Mouse (Mus musculus): ENCODE results near the gene Asic1. TPM values are rescaled to one million over a fixed set of nuclear protein-coding genes. Genes with fewer than 3 reads are reported as not detected.
A peak's percentile ranks its signal among the peaks of the same experiment; 100 is the strongest.

Asic1 gene
- polyA plus RNA-seq (2015; fragmentation: Nextera tagmentation; extraction: Ambion mirVana), result 1.4 and 2.4 TPM in 2 replicates

GRCm38 (mm10) chr15:99670154-99670821 lies at the start of gene Asic1:
Gene Asic1, plus strand, starts transcription at chr15:99670368.
- WGBS, result under 1% methylated on average over 73 of the region's 74 CpGs
- H3K4me3 ChIP-seq, result peak within 1 kb of the TSS; percentile 56
- H3K9ac ChIP-seq, result peak within 1 kb of the TSS; percentile 61
- H3K4me2 ChIP-seq, result peak within 1 kb of the TSS; percentile 97
- peak; percentile 71 for ATAC-seq (replicated peaks; ENCODE audit: insufficient number of reproducible peaks, insufficient read depth, low FRiP score, low read depth)
- H3K27ac ChIP-seq, result no peak within 1 kb of the TSS
- H3K27me3 ChIP-seq, result peaks cover 79% of the 10 kb centered on the region
- H3K9me3 ChIP-seq (replicated peaks), result no peaks in the 10 kb centered on the region
- H3K36me3 ChIP-seq, result no peaks in the 10 kb centered on the region
- peaks cover 17% of the 10 kb centered on the region for H3K4me1 ChIP-seq (replicated peaks)

- Histone ChIP-seq H3K27me3 (no peaks in the 10 kb centered on the region), H3K4me3 (no peak overlapping the region), H3K27ac (no peak overlapping the region), H3K9ac (no peak overlapping the region), H3K4me1 (replicated peaks) (no peaks in the 10 kb centered on the region), H3K36me3 (peaks cover 60% of the 10 kb centered on the region), H3K9me3 (replicated peaks) (no peaks in the 10 kb centered on the region), H3K4me2 (no peak overlapping the region)
- 94% methylated on average over 11 of the region's 11 CpGs for WGBS
- ATAC-seq (replicated peaks; ENCODE audit: insufficient number of reproducible peaks, insufficient read depth, low FRiP score, low read depth), result no peak
Observed at GRCm38 (mm10) chr15:99622063-99622462, 48.1 kb upstream of the Asic1 start.

GRCm38 (mm10) chr15:99631618-99632017 lies 38.5 kb upstream of the Asic1 start:
- Histone ChIP-seq H3K27ac (no peak overlapping the region), H3K9me3 (replicated peaks) (no peaks in the 10 kb centered on the region), H3K4me2 (no peak overlapping the region), H3K4me1 (replicated peaks) (no peaks in the 10 kb centered on the region), H3K4me3 (no peak overlapping the region), H3K36me3 (peaks cover 87% of the 10 kb centered on the region), H3K27me3 (no peaks in the 10 kb centered on the region), H3K9ac (no peak overlapping the region)
- no peak for ATAC-seq (replicated peaks; ENCODE audit: insufficient number of reproducible peaks, insufficient read depth, low FRiP score, low read depth)

- Histone ChIP-seq H3K9ac (no peak overlapping the region), H3K4me3 (no peak overlapping the region), H3K27me3 (no peaks in the 10 kb centered on the region), H3K4me1 (replicated peaks) (no peaks in the 10 kb centered on the region), H3K36me3 (peaks cover 88% of the 10 kb centered on the region), H3K9me3 (replicated peaks) (no peaks in the 10 kb centered on the region), H3K4me2 (no peak overlapping the region), H3K27ac (no peak overlapping the region)
- WGBS, result 89% methylated on average over 7 of the region's 7 CpGs
- no peak for ATAC-seq (replicated peaks; ENCODE audit: insufficient number of reproducible peaks, insufficient read depth, low FRiP score, low read depth)
Observed at GRCm38 (mm10) chr15:99634702-99635101, 35.5 kb upstream of the Asic1 start.

GRCm38 (mm10) chr15:99637405-99638123 lies 32.6 kb upstream of the Asic1 start:
- H3K9ac ChIP-seq, result no peak overlapping the region
- no peak overlapping the region for H3K27ac ChIP-seq
- no peak overlapping the region for H3K4me2 ChIP-seq
- H3K4me3 ChIP-seq, result no peak overlapping the region
- H3K36me3 ChIP-seq, result peaks cover 77% of the 10 kb centered on the region
- ATAC-seq (replicated peaks; ENCODE audit: insufficient number of reproducible peaks, insufficient read depth, low FRiP score, low read depth), result no peak
- no peaks in the 10 kb centered on the region for H3K27me3 ChIP-seq
- 86% methylated on average over 12 of the region's 12 CpGs for WGBS
- H3K4me1 ChIP-seq (replicated peaks), result no peaks in the 10 kb centered on the region
- H3K9me3 ChIP-seq (replicated peaks), result no peaks in the 10 kb centered on the region

GRCm38 (mm10) chr15:99638124-99638485 lies 32.1 kb upstream of the Asic1 start:
- Histone ChIP-seq H3K4me3 (no peak overlapping the region), H3K9ac (no peak overlapping the region), H3K27ac (no peak overlapping the region), H3K9me3 (replicated peaks) (no peaks in the 10 kb centered on the region), H3K27me3 (no peaks in the 10 kb centered on the region), H3K4me1 (replicated peaks) (no peaks in the 10 kb centered on the region; the same call in 1 of the 2 replicates), H3K36me3 (peaks cover 72% of the 10 kb centered on the region), H3K4me2 (no peak overlapping the region)
- ATAC-seq (replicated peaks; ENCODE audit: insufficient number of reproducible peaks, insufficient read depth, low FRiP score, low read depth), result no peak
- WGBS, result 80% methylated on average over 5 of the region's 5 CpGs

GRCm38 (mm10) chr15:99642622-99643021 lies 27.5 kb upstream of the Asic1 start:
- 74% methylated on average over 6 of the region's 6 CpGs for WGBS

GRCm38 (mm10) chr15:99643832-99644231 lies 26.3 kb upstream of the Asic1 start:
- peaks cover 25% of the 10 kb centered on the region for H3K36me3 ChIP-seq
- 74% methylated on average over 10 of the region's 10 CpGs for WGBS
- no peak overlapping the region for H3K27ac ChIP-seq
- no peak for ATAC-seq (replicated peaks; ENCODE audit: insufficient number of reproducible peaks, insufficient read depth, low FRiP score, low read depth)
- H3K4me1 ChIP-seq (replicated peaks), result peaks cover 46% of the 10 kb centered on the region
- no peak overlapping the region for H3K9ac ChIP-seq
- H3K4me2 ChIP-seq, result no peak overlapping the region
- no peaks in the 10 kb centered on the region for H3K27me3 ChIP-seq
- no peak overlapping the region for H3K4me3 ChIP-seq
- H3K9me3 ChIP-seq (replicated peaks), result no peaks in the 10 kb centered on the region

More at GRCm38 (mm10) chr15:99642622-99643021, 27.5 kb upstream of the Asic1 start:
- H3K4me3 ChIP-seq, result no peak overlapping the region
- H3K9me3 ChIP-seq (replicated peaks), result no peaks in the 10 kb centered on the region
- no peak for ATAC-seq (replicated peaks; ENCODE audit: insufficient number of reproducible peaks, insufficient read depth, low FRiP score, low read depth)
- no peak overlapping the region for H3K9ac ChIP-seq
- peaks cover 30% of the 10 kb centered on the region for H3K36me3 ChIP-seq
- H3K27me3 ChIP-seq, result no peaks in the 10 kb centered on the region
- H3K27ac ChIP-seq, result no peak overlapping the region
- H3K4me2 ChIP-seq, result no peak overlapping the region
- peaks cover 36% of the 10 kb centered on the region for H3K4me1 ChIP-seq (replicated peaks)

- ATAC-seq (replicated peaks; ENCODE audit: insufficient number of reproducible peaks, insufficient read depth, low FRiP score, low read depth), result no peak
- Histone ChIP-seq H3K9me3 (replicated peaks) (no peaks in the 10 kb centered on the region), H3K9ac (no peak overlapping the region), H3K4me3 (no peak overlapping the region), H3K27me3 (no peaks in the 10 kb centered on the region), H3K4me1 (replicated peaks) (peaks cover 55% of the 10 kb centered on the region), H3K4me2 (peak overlapping the region; percentile 30), H3K36me3 (peaks cover 15% of the 10 kb centered on the region), H3K27ac (no peak overlapping the region)
- WGBS, result 47% methylated on average over 7 of the region's 7 CpGs
Observed at GRCm38 (mm10) chr15:99644776-99645175, 25.4 kb upstream of the Asic1 start.

GRCm38 (mm10) chr15:99648326-99648725 lies 21.8 kb upstream of the Asic1 start:
- Histone ChIP-seq H3K27me3 (no peaks in the 10 kb centered on the region), H3K4me2 (peak overlapping the region; percentile 84), H3K36me3 (no peaks in the 10 kb centered on the region), H3K4me1 (replicated peaks) (peaks cover 69% of the 10 kb centered on the region), H3K9me3 (replicated peaks) (no peaks in the 10 kb centered on the region), H3K9ac (no peak overlapping the region), H3K27ac (peak overlapping the region; percentile 70), H3K4me3 (peak overlapping the region; percentile 20)
- WGBS, result 24% methylated on average over 4 of the region's 4 CpGs
- ATAC-seq (replicated peaks; ENCODE audit: insufficient number of reproducible peaks, insufficient read depth, low FRiP score, low read depth), result no peak

GRCm38 (mm10) chr15:99649067-99649761 lies 21.0 kb upstream of the Asic1 start:
- peaks cover 71% of the 10 kb centered on the region for H3K4me1 ChIP-seq (replicated peaks)

More at GRCm38 (mm10) chr15:99649067-99649761, 21.0 kb upstream of the Asic1 start:
- 22% methylated on average over 6 of the region's 6 CpGs for WGBS
- no peak for ATAC-seq (replicated peaks; ENCODE audit: insufficient number of reproducible peaks, insufficient read depth, low FRiP score, low read depth)
- Histone ChIP-seq H3K27ac (peak overlapping the region; percentile 40), H3K27me3 (peaks cover 4% of the 10 kb centered on the region), H3K4me3 (peak overlapping the region; percentile 93), H3K4me2 (peak overlapping the region; percentile 84), H3K36me3 (no peaks in the 10 kb centered on the region), H3K9ac (no peak overlapping the region), H3K9me3 (replicated peaks) (no peaks in the 10 kb centered on the region)

All from heart, embryonic 15.5 days (tissue).